Mouse (Mus musculus) brain, embryonic 14.5 days (tissue): ENCODE results near the gene Atp2b2. TPM values are rescaled to one million over a fixed set of nuclear protein-coding genes. Genes with fewer than 3 reads are reported as not detected.
A peak's percentile ranks its signal among the peaks of the same experiment; 100 is the strongest.

ENCODE experiments used
- DNase-seq: peaks from one replicate; pipeline ENCODE4 v3.0.0-alpha.2; 2011; ENCODE audit warnings: low read depth
- CTCF ChIP-seq: fragments of 200-500 bp; IDR thresholded peaks from 2 replicates; pipeline ENCODE4 v1.5.1; 2012; ENCODE audit warnings: inconsistent platforms, mild to moderate bottlenecking, moderate library complexity, borderline replicate concordance; ENCODE audit not compliant: insufficient read depth, insufficient read length; ENCODE audit errors: extremely low read depth
- POLR2A ChIP-seq: fragments of 200-500 bp; IDR thresholded peaks from 2 replicates; pipeline ENCODE4 v1.6.1; 2012; ENCODE audit warnings: mild to moderate bottlenecking, inconsistent platforms, borderline replicate concordance; ENCODE audit not compliant: poor library complexity, insufficient read depth, insufficient read length, severe bottlenecking; ENCODE audit errors: extremely low read depth
- polyA plus RNA-seq: library from polyadenylated mRNA; depleted of rRNA; stranded (reverse); fragments of >200 nt; gene quantifications from 2 replicates; pipeline ENCODE4 v1.2.3, GENCODE M21; 2012; rRNA removed

The Atp2b2 gene
- 10.6 and 24.3 TPM in 2 replicates for polyA plus RNA-seq

DNA sequence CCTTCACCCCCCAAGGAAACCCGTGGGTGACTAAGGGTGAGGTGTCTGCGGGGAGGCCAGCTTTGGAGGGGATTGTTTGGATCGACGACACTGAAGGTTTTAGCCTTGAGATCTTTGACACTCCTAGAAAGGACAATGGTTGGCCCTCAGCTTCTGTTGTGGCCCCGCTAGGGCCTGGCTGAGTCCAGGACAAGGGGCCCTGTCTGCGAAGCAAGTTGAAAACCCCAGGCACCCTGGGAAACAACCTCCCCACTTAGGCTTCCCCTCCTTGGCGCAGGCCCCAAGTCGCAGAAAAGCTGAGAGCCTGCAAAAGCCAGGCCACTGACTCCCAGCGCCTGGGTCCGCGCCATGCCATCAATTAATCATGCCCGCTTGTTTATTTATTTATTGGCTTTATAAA, at the start of gene Atp2b2:
Gene Atp2b2, minus strand, starts transcription at position 282 of the 400 bp plus-strand sequence.
- no peak for TF ChIP-seq POLR2A
- no peak for TF ChIP-seq CTCF
- DNase-seq, result peak; percentile 25

DNA sequence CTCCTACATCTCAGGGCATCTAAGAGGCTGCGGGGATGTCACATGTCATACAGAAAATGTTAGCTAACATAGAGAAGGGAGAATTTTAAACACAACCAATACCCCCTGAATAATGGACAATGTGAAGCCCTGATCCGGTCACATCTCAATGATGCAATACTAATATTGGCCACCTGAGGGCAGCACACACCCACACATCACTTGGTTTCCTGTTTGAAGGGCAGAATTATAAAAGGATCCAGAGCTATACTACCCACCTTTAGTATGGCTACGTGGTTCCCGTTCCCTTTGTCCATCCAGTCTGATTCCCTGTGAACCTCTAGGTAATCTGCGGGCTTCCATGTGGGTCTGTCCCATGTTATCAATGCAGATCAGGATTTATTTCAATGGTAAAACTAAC, 47.2 kb upstream of the Atp2b2 start:
- peak; percentile 83; the same call in 1 of the 2 replicates for TF ChIP-seq CTCF
- no peak for TF ChIP-seq POLR2A
- peak; percentile 76 for DNase-seq

DNA sequence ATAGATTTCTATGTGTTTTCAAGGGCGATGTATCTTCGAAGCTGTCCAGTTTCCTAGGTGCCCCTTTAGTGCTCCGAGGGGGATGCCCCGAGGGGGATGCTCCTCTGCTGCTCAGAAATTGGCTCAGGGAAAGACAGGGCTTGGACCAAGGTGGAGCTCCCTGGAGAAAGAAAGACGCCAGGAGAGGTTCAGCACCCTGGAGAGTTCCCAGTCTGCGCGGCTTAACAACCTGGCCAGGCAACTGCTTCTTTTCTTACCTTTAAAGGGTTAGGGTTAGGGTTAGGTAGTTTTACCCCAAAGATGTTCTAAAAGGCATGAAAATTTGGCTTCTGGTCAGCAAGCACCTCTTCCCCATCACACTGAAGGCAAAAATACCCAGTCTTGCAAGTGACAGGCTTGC, 44.7 kb upstream of the Atp2b2 start:
- TF ChIP-seq POLR2A, result no peak
- DNase-seq, result no peak

DNA sequence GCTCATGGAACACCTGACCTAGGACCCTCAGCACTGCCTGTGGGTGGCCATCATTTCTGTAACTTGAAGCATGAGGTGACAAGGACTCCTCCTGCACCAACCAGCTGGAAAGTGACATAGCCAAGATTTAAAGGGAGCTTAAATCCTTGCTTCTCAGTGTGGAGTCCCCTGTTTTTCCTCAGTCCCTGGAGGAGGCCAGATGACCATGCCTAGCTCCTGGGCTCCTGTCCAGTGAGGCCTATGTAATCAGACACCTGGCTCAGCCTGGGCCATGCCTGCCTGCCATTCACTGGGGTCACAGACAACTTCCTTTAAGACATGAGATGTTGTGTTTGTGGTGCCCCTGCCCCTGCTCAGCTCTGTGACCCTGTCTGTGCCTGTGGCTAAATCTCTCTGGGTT, 36.1 kb upstream of the Atp2b2 start:
- DNase-seq, result no peak
- TF ChIP-seq POLR2A (no peak), CTCF (no peak)

DNA sequence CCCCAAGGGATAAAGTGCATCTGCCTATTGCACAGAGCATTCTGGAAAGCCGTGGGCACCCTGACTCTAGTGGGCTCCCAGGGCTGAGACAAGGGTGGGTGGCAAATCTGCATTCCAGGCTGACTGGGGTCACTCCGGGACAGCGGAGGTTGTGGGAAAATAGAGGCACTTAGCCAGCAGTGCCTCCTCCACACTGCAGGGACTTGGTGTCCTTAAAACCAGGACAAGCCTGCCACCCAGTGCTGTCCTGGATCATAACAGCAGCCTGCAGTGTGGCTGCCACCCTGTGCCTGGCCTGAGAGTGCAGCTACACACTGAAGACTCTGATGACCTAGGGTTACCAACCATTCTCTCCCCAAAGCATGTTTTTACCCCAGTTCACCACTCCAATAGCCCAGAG, 34.1 kb upstream of the Atp2b2 start:
- peak; percentile 58 for DNase-seq
- TF ChIP-seq CTCF (peak; percentile 65; the same call in 1 of the 2 replicates), POLR2A (no peak)

DNA sequence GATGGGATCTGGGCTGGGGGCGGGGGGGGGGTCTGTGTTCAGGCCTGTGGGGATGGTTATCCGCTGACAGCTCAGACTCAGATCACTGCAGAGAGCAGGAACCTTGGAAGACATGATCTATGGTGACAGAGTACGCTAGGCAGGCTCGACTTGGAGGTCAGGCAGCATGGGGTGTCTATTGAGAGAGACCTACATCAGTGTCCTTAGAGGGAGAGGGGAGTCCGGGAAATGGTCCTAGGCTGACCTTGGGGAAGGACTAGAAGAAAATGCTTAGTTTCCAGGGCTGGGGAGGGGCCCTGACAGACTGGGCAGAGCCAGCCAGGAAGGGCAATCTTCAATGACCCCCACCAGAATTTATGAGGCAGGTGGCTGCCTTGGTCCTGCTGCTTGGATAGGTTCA, 33.6 kb upstream of the Atp2b2 start:
- TF ChIP-seq POLR2A, result no peak
- TF ChIP-seq CTCF, result no peak
- DNase-seq, result no peak

DNA sequence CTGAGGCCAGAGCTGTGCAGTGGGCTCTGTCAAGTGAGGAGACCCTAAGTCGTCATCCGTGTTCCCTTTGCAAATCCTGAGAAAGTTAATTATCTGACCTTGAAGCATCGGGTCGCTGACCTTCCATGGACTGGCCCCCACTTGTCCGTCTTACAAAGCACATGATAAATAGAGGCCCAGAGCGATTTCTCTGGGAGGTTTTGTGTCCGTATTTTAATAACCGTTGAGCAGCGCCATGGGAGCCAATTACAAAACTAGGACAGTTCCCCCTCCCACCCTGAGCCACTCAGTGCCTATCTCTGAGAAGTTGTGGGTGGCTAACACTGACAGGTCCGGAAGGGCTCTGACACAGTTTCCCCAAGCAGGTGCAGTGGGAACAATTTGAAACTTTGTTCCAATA, 32.5 kb upstream of the Atp2b2 start:
- no peak for DNase-seq
- TF ChIP-seq CTCF, result no peak
- no peak for TF ChIP-seq POLR2A

DNA sequence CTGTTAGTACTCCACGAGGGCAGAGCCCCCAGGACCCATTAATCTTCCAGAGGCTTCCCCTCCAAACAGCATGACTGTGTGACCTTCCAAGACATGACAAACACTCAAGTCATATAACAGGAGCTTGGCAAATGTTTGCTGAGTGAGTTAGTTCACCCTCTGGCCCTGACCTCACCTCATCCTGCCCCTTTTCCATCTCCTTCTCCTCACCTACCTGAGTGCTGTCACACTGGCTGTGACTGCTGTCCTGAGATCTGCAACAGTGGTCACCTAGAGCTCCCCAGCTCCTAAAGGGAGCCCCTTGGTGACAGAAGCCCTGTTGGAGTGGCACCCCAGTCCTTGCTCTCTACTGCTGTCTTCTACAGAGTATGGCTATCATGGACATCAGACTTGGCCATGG, 31.8 kb upstream of the Atp2b2 start:
- DNase-seq, result no peak
- TF ChIP-seq POLR2A (no peak), CTCF (no peak)

DNA sequence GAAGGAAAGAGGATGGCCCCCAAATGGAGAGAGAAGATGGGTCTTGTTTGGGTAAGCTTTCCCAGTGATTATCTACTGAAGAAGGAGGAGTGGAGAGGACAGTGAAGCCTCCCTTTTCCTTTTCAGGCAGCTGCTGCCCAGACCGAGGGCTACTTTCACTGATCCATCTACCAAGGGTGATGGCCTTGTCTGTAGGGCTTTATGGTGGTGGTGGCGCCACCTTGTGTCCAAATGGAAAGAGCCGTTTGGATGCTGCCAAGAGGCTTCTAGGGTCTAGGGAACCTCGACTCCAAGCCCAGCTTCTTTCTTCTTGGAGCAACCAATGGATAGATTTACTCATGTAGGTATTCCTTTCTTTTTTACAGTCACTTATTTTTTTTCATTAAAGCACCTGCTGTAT, 29.2 kb upstream of the Atp2b2 start:
- DNase-seq, result peak; percentile 88
- TF ChIP-seq CTCF (peak; percentile 86), POLR2A (no peak)

DNA sequence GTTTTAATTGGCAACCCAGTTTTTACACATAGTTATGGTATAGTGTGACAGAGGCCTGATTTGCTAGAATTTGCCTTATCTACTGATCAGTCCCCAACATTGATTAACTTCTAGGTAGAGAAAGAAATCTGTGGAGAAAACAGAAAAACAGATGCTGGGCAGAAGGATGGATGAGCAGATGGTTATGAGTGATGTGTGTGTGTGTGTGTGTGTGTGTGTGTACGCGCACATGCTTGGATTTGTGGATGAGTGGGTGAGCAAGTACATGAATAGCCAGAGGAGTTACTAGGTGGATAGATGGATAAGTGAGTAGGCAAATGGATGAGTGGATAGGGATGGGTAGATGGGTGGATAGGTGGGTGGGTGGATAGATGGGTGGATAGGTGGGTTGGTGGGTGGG, 20.7 kb upstream of the Atp2b2 start:
- peak; percentile 19 for DNase-seq
- TF ChIP-seq CTCF (no peak), POLR2A (no peak)

DNA sequence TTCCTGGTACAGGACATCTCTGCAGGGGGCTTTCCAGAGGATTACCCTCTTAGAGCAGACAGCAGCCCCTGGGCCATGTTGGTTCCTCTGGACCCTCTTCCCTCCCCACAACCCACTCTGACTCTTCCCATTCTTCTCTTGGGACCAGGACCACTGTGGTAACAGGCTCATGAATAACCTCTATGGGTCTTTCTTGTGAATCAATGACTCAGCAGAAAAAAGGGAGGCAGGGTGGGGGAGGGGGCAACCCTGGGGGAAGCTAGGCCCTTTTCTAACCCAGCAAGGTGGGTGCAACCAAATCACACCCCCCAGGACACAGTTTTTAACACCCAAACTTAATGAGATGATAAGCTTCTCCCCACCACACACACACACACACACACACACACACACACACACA, 20.3 kb upstream of the Atp2b2 start:
- TF ChIP-seq POLR2A, result no peak
- TF ChIP-seq CTCF, result no peak
- no peak for DNase-seq

DNA sequence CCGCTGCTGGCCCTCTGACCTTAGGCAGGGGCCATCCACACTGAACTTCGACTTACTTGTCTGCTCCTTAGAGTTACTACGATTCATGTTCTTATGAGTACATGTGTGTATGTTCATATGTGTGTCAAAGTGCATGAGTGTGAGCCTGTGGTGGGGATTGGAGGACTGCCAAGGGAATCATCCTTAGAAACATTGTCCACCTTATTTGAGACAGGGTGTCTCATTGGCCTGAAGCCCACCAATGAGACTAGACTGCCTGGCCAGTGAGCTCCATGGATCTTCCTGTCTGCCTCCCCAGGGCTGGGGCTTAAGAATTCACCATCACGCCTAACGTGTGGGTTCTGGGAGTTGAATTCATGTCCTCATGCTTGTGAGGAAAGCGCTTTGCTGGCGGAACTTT, 16.8 kb upstream of the Atp2b2 start:
- TF ChIP-seq POLR2A (no peak), CTCF (no peak)
- DNase-seq, result no peak
